Mouse (Mus musculus) brain, embryonic 14.5 days (tissue): ENCODE results near the gene Ephb2.

Experiments used
- CTCF ChIP-seq: fragments of 200-500 bp; IDR thresholded peaks from 2 replicates; pipeline ENCODE4 v1.5.1; 2012; ENCODE audit warnings: inconsistent platforms, mild to moderate bottlenecking, moderate library complexity, borderline replicate concordance; ENCODE audit not compliant: insufficient read depth, insufficient read length; ENCODE audit errors: extremely low read depth
- POLR2A ChIP-seq: fragments of 200-500 bp; IDR thresholded peaks from 2 replicates; pipeline ENCODE4 v1.6.1; 2012; ENCODE audit warnings: mild to moderate bottlenecking, inconsistent platforms, borderline replicate concordance; ENCODE audit not compliant: poor library complexity, insufficient read depth, insufficient read length, severe bottlenecking; ENCODE audit errors: extremely low read depth

GRCm38 (mm10) chr4:136648922-136649479 is 186.8 kb downstream of the Ephb2 start:
- peak; percentile 94 for TF ChIP-seq CTCF
- no peak for TF ChIP-seq POLR2A
